Mouse (Mus musculus): ENCODE measurements around the gene Gm45021.

Gm45021 gene

GRCm38 (mm10) chr6:48589194-48589750, at the start of gene Gm45021:
Gene Gm45021 (plus strand): TSS chr6:48589610.
- DNase-seq (ENCODE audit: low read depth, low spot score) = no peak

GRCm38 (mm10) chr6:48539860-48540259, 49.5 kb upstream of the Gm45021 start:
- no peak for DNase-seq (ENCODE audit: low read depth, low spot score)

GRCm38 (mm10) chr6:48540721-48541120, 48.7 kb upstream of the Gm45021 start:
- DNase-seq (ENCODE audit: low read depth, low spot score) = no peak

- peak; percentile 100 for DNase-seq (ENCODE audit: low read depth, low spot score)
These were observed 47.6 kb upstream of the Gm45021 start for GRCm38 (mm10) chr6:48541560-48542450.

- peak; percentile 66 for DNase-seq (ENCODE audit: low read depth, low spot score)
These were observed 46.8 kb upstream of the Gm45021 start for GRCm38 (mm10) chr6:48542631-48543030.

GRCm38 (mm10) chr6:48545251-48545650, 44.2 kb upstream of the Gm45021 start:
- no peak for DNase-seq (ENCODE audit: low read depth, low spot score)

- DNase-seq (ENCODE audit: low read depth, low spot score) = peak; percentile 57
These were observed 43.1 kb upstream of the Gm45021 start for GRCm38 (mm10) chr6:48546271-48546670.

GRCm38 (mm10) chr6:48546858-48547257, 42.6 kb upstream of the Gm45021 start:
- DNase-seq (ENCODE audit: low read depth, low spot score) = peak; percentile 74

GRCm38 (mm10) chr6:48548314-48548713, 41.1 kb upstream of the Gm45021 start:
- no peak for DNase-seq (ENCODE audit: low read depth, low spot score)

GRCm38 (mm10) chr6:48552918-48553317, 36.5 kb upstream of the Gm45021 start:
- DNase-seq (ENCODE audit: low read depth, low spot score) = peak; percentile 94

- DNase-seq (ENCODE audit: low read depth, low spot score) = no peak
These were observed 35.6 kb upstream of the Gm45021 start for GRCm38 (mm10) chr6:48553819-48554218.

- DNase-seq (ENCODE audit: low read depth, low spot score) = peak; percentile 97
These were observed 34.9 kb upstream of the Gm45021 start, which contains the start of gene Lrrc61 for GRCm38 (mm10) chr6:48554280-48555103. Gene Lrrc61 (plus strand): TSS chr6:48554796.

GRCm38 (mm10) chr6:48555104-48555890, 34.1 kb upstream of the Gm45021 start:
- DNase-seq (ENCODE audit: low read depth, low spot score) = peak; percentile 74

- DNase-seq (ENCODE audit: low read depth, low spot score) = no peak
These were observed 33.5 kb upstream of the Gm45021 start for GRCm38 (mm10) chr6:48555956-48556355.

GRCm38 (mm10) chr6:48565693-48566310, 23.6 kb upstream of the Gm45021 start:
- no peak for DNase-seq (ENCODE audit: low read depth, low spot score)

- DNase-seq (ENCODE audit: low read depth, low spot score) = peak; percentile 71
These were observed 23.1 kb upstream of the Gm45021 start for GRCm38 (mm10) chr6:48566312-48566711.

GRCm38 (mm10) chr6:48568036-48568984, 21.1 kb upstream of the Gm45021 start:
- no peak for DNase-seq (ENCODE audit: low read depth, low spot score)

- DNase-seq (ENCODE audit: low read depth, low spot score) = no peak
These were observed 20.2 kb upstream of the Gm45021 start for GRCm38 (mm10) chr6:48569065-48569807.

- DNase-seq (ENCODE audit: low read depth, low spot score) = no peak
These were observed 17.4 kb upstream of the Gm45021 start for GRCm38 (mm10) chr6:48572014-48572413.

Measured in 3T3-L1 (cell line).